Mouse (Mus musculus) fibroblast of lung, adult 2 months (primary cell): Measurements from ENCODE around the gene Ttc22.
A peak's percentile ranks its signal among the peaks of the same experiment; 100 is the strongest.

Experiments
- DNase-seq: peaks from one replicate; pipeline ENCODE4 v3.0.0-alpha.2; 2011; ENCODE audit warnings: low read depth

The Ttc22 gene

DNA sequence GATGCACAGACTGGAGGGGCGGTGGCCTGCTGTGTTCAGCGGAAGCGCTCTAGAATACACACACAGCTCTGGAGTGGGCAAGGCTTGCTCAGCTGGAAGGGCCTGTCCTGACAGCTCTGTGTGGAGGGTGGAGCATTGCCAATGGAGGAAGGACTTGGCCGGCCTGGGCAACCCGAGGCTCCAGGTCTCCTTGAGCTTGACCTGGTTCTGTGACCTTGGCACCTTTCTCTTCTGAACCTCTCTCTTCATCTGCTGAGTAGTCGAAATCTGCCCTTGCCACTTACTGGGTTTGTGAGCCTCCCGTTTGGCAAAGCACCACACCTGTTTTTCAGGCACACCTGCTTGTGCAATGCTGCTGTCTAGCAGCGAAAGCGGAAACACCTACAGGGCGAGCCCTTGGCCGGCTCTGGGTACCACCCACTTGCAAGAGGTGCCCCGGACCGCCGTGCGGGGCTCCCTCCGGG lies at the start of gene Ttc22:
TSS of gene Ttc22 (plus strand) at position 403 of the 464 bp plus-strand sequence.
- no peak for DNase-seq

DNA sequence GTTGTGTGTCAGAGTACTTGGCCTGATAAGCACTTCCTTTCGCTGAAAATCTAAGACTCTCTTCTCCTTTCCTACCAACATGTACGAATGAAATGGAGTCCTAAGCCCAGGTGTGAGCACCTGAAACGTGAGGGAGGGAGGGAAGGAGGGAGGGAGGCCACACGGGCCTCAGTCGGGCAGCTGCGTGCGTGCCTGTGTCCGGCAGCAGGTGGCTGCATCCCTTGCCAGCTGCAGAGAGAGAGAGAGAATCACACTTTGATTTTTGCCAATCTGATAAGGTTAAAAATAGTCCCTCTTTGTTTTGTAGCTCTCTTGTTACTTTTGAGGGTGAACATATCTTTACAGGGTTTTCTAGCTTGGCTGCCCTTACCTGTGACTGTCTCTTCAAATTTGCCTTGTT lies 47.2 kb upstream of the Ttc22 start:
- no peak for DNase-seq

GRCm38 (mm10) chr4:106577511-106577910 lies 44.7 kb upstream of the Ttc22 start:
- DNase-seq = no peak

DNA sequence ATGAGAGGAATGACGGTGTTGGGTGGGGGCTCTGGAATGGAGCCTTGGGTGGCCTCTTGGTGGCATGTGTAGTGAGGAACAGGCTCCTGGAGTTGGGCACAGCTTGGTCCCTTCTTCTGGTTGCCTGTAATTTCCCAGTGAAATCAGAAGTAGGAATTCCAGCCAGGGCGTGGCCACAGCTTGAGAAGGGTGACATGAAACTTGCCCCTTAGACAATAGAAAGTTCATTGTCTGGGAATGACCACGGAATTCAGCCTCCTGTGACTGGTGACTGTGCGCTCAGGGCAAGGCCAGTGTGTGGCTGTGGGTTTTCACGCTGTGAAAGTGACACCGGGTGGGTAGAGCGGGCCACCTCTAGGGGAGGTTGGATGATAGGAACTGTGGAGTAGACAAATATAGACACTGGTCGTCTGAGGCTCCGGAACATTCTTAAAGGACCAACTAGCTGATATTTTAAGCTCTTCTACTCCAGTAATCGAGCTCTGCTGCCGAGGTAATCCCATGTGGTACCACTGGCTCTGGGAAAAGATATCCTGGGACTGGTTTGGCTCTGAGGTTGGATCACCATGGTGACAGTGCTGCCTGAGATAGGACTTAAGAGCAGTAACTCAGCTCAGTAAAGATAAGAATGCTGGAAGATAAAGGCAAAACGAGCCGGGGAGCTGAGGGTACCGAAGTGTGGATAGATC lies 40.9 kb upstream of the Ttc22 start:
- no peak for DNase-seq

GRCm38 (mm10) chr4:106581865-106582204 lies 40.4 kb upstream of the Ttc22 start:
- DNase-seq = no peak

- no peak for DNase-seq
These were observed 39.6 kb upstream of the Ttc22 start for GRCm38 (mm10) chr4:106582428-106583153.

- DNase-seq = no peak
These were observed 37.6 kb upstream of the Ttc22 start for GRCm38 (mm10) chr4:106584665-106585064.

DNA sequence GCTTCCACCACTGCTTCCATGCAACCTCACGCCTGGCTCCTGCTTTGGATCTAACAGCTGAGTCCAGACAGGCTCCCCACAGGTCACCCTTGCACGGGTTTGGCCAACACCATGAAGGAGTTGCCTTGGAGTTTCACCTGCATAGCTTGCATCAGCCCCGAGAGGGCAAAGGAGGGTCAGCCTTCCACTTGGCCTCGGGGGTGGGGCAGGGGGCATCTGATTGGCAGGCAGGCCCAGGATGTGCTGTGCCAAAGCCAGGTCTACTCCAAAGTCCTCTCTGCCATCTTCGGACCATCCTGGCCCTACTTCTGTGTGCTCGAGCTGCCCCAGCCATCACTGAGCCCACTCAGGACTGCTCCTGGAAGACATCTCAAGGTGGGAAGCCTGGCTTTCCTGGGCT lies 35.2 kb upstream of the Ttc22 start:
- DNase-seq = no peak

- DNase-seq = no peak
These were observed 32.1 kb upstream of the Ttc22 start for GRCm38 (mm10) chr4:106590142-106590541.

- DNase-seq = no peak
These were observed 31.4 kb upstream of the Ttc22 start for GRCm38 (mm10) chr4:106590871-106591270.

DNA sequence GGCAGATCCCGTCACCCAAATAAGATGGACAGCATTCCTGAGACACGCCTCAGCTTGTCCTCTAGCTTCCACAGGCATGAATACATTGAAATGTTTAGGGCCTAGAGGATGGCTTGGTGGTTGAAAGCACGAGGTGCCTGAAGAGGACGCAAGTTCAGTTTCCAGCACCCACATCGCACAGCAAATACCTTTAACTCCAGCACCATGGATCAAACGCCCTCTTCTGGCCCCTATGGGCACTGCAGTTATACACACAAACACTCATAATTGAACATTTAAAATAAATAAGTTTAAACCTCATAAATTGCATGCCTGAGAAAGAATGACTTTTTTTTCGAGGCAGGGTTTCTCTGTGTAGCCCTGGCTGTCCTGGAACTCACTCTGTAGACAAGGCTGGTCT lies 28.6 kb upstream of the Ttc22 start:
- DNase-seq = no peak

GRCm38 (mm10) chr4:106596200-106596599 lies 26.0 kb upstream of the Ttc22 start:
- no peak for DNase-seq

GRCm38 (mm10) chr4:106597055-106597454 lies 25.2 kb upstream of the Ttc22 start:
- DNase-seq = no peak

DNA sequence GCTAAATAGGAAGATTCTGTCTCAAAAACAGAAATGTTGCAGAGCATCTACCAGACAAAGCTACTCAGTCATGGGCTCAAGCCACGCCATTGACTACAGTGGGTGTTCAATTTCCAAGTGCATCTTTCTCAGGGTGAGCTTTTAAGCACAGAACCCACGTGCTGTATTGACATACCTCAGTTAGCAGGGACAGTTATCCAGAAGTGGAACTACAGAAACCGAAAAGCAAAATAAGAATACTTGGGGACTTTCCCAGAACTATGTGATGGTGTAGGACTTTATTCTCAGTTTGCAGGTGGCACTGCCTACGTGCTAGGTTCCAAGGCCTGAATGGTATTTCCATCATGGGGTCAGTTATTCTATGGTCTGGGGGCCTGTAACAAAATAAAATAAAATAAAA lies 24.5 kb upstream of the Ttc22 start:
- no peak for DNase-seq

DNA sequence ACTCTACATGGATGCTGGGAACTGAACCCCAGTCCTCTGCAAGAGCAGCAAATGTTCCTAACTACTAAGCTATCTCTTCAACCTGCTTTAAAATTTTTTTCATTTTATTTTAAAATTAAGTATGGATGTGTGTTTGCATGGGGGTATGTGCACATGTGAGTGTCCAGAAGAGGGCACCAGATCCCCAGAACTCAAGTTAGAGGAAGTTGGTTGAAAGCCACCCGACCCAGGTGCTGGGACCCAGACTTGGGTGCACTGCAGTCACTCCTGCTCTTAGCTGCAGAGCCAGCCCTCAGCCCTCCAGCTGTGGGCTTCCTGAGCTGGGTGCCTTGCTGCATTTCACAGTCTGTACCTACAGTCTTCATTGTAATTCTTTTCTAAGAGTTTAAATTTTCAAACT lies 22.8 kb upstream of the Ttc22 start:
- no peak for DNase-seq

DNA sequence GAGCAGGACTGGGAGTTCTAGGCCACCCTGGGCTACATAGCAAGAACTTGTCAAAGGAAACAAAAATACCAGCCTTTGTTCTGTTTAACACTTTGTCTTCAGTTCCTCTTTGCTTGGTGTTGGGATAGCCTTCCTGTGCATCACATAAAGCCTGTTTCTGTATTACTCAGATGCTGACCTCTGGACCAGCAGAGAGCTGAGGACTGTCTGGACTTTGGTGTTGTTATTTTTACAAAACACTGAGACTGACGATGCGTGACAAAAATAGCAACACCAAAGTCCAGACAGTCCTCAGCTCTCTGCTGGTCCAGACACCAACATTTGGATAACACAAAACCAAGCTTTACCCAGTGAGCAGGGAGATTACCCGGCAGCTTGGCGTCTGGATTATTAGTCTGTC lies 21.5 kb upstream of the Ttc22 start:
- no peak for DNase-seq

DNA sequence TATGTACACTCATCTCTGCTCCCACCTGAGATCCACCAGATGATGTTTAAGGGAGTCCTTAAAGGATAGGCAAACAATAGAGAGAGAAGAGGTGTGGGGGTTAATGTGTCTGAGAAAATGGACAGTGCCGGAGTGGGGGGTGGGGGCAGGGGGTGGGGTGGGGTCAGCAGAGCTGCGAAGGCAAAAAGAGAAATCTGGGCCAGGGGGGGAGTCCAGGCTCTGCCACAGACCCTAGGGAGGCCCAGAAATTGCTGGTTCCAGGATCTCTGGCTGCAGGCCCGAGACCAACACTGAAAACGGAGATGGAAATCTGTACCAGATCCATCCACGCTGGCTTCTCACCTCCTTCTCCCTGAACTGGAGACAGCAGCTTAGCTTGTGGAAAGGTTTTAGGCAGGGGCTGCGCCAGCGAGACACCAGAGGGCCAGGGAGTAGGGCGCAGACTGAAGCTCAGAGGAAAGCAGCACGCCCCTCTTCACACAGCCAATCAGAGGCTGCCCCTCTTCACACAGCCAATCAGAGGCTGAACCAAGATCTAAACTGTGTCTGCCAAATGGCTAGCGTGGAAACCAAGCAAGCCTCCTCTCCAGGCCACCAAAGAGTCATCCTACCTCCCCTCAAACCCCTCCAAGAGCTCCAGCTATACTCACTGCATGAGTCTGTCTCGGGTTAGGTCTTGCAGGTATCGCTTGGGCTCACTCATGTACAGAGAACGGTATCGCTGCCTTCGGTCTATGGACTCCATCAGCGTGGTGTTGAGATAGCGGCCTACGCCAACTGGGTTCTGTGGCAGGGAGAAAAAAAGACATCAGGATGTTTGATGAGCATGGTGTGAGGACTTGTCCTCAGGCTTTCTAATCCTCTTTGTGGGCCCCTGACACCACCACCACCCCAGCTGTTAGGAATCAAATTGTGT lies 15.3 kb upstream of the Ttc22 start:
- no peak for DNase-seq

DNA sequence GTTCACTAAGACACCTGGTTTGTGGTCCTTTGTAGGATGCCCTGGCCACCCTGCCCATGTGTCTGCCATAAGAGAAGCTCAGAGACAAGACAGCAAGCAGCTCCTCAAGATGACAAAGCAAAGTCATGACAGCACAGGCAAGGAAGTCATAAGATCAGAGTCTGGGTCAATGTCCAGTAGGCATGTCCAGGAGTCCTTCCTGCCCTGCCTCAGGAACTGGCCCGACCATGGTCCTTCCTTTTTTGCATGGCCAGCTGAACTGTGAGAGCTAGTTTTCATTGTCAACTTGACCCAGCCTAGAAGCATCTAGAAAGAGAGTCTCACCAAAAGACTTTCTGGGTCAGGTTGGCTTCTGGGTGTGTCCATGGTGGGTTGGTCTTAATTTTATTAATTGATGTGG lies 14.3 kb upstream of the Ttc22 start:
- no peak for DNase-seq

GRCm38 (mm10) chr4:106613105-106613504 lies 9.1 kb upstream of the Ttc22 start:
- DNase-seq = no peak

DNA sequence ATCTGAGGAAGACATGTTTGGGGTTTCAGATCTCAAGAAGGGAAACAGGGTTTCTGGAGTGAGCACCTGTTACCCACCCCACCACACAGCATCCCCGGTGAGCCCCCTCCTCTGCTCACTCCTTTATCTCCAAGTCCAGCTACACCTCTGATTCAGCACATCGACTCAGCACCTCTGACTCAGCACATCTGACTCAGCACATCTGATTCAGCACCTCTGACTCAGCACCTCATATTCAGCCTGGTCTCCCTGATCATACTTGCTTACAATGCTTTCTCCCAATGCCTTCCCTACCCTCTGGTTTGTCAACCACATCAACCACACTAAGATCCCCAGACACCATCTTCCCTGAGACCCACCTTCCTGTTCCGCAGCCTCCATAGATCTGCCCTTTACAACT lies 8.7 kb upstream of the Ttc22 start:
- DNase-seq = peak; percentile 31

DNA sequence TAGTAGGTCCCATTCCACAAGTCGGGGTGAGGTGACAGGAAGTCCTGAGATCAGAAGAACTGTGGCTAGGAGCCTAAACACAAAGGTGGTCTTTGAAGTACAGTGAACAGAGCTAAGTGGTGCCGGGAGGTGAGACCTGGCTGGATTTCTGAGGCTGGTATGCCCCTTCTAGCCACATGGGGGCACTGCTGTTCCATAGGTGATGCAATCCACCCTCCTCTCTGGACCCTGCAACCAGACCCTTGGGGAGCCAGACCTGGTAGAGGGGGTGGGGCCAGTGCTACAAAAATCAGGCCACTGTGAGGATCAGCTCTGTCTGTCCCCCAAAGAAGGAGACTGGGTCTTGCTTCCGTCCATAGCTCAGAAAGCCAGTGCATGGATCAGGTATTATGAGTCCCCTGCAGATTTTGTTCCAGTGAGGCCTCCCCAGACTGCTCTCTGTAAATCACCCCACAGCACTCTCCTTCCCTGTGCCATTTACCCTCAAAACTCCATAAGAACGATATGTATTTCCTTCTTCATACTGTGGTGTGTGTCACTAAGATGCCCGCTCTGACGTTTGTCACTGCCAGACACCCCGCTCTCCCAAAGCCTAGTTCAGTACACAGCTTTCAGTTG lies 7.9 kb upstream of the Ttc22 start:
- DNase-seq = peak; percentile 15

- no peak for DNase-seq
These were observed 7.4 kb upstream of the Ttc22 start for GRCm38 (mm10) chr4:106614881-106615280.
